Mouse (Mus musculus): ENCODE measurements around the gene Tcf7l2. TPM values are rescaled to one million over a fixed set of nuclear protein-coding genes. Genes with fewer than 3 reads are reported as not detected.

The Tcf7l2 gene
- polyA plus RNA-seq, 1 experiment from 2014 or later = 150 TPM

DNA sequence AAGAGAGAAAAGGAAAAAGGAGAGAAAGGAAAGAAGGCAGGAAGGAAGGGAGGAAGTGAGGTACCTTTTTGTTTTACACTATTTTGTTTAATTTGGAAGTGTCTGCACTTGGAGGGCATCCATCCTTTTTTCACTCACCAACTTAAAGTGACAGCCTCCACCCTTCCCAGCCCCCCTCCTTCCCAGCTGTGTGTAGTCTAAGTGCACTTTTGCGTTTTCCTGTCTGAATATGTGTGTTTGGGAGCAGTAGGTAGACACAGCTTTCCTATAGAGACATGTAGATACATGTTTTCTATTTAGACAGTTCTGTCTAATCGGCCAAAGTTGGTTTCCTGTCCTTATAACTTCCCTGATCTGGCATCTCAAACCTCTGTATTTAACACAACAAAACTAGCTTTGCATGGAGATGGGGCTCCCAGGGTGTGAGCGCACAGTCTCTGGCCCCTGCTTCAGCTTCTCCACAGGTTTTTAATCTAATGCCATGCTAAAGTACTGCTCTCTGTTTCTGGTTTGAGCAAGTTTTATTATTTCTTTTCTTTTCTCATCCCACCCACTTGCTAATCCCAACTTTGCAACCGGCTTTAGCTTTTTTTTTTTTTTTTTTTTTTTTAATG, 154.3 kb downstream of the Tcf7l2 start:
- WGBS = 6% methylated on average over 4 of the region's 4 CpGs
- ATAC-seq (replicated peaks; ENCODE audit: low FRiP score) (no peak), DNase-seq (ENCODE audit: low spot score) (no peak)
- H3K27ac ChIP-seq (ENCODE audit: low read depth, low read length) = peak overlapping the region; percentile 60
- H3K4me1 ChIP-seq (replicated peaks; ENCODE audit: control insufficient read depth, insufficient read depth, low read length) = peaks cover 54% of the 10 kb centered on the region
- H3K27me3 ChIP-seq (ENCODE audit: control insufficient read depth, insufficient read depth, low read length) = peaks cover 3% of the 10 kb centered on the region; the same call in 1 of the 2 replicates
- no peaks in the 10 kb centered on the region for H3K9me3 ChIP-seq (ENCODE audit: control insufficient read depth, low read length)
- H3K36me3 ChIP-seq (ENCODE audit: control insufficient read depth, insufficient read depth, low read length) = no peaks in the 10 kb centered on the region
- peak overlapping the region; percentile 61 for H3K9ac ChIP-seq (ENCODE audit: low read length)
- H3K4me2 ChIP-seq (ENCODE audit: low read depth, low read length, severe bottlenecking) = peak overlapping the region; percentile 55
- H3K4me3 ChIP-seq (ENCODE audit: low read depth, low read length) = peak overlapping the region; percentile 29

DNA sequence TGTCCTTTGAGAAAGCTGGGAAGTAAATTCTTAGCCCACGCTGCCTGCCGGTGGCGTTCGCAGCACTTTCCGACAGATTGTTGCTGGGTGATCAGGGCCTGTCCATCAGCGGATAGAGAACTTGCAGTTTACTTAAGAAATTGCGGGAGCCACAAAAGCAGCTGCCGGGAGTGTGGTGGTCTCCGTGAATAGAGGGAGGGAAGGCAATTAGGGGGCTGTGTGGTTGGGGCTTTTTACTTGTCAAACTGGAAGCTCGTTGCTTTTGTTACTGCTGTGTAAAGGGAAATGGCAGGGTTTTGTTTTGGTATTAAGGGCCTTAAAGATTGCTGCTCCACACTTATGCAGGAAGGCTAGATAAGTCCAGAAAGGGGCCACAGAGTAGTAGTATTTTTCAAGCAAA, 155.0 kb downstream of the Tcf7l2 start:
- H3K4me1 ChIP-seq (replicated peaks; ENCODE audit: control insufficient read depth, insufficient read depth, low read length) = peaks cover 58% of the 10 kb centered on the region
- peak overlapping the region; percentile 55 for H3K4me2 ChIP-seq (ENCODE audit: low read depth, low read length, severe bottlenecking)
- H3K27me3 ChIP-seq (ENCODE audit: control insufficient read depth, insufficient read depth, low read length) = peaks cover 7% of the 10 kb centered on the region
- H3K36me3 ChIP-seq (ENCODE audit: control insufficient read depth, insufficient read depth, low read length) = no peaks in the 10 kb centered on the region
- WGBS = under 1% methylated on average over 10 of the region's 10 CpGs
- peak; percentile 82 for DNase-seq (ENCODE audit: low spot score)
- H3K9ac ChIP-seq (ENCODE audit: low read length) = peak overlapping the region; percentile 9
- peak overlapping the region; percentile 60 for H3K27ac ChIP-seq (ENCODE audit: low read depth, low read length)
- H3K4me3 ChIP-seq (ENCODE audit: low read depth, low read length) = peak overlapping the region; percentile 29
- no peaks in the 10 kb centered on the region for H3K9me3 ChIP-seq (ENCODE audit: control insufficient read depth, low read length)
- ATAC-seq (replicated peaks; ENCODE audit: low FRiP score) = peak; percentile 69

DNA sequence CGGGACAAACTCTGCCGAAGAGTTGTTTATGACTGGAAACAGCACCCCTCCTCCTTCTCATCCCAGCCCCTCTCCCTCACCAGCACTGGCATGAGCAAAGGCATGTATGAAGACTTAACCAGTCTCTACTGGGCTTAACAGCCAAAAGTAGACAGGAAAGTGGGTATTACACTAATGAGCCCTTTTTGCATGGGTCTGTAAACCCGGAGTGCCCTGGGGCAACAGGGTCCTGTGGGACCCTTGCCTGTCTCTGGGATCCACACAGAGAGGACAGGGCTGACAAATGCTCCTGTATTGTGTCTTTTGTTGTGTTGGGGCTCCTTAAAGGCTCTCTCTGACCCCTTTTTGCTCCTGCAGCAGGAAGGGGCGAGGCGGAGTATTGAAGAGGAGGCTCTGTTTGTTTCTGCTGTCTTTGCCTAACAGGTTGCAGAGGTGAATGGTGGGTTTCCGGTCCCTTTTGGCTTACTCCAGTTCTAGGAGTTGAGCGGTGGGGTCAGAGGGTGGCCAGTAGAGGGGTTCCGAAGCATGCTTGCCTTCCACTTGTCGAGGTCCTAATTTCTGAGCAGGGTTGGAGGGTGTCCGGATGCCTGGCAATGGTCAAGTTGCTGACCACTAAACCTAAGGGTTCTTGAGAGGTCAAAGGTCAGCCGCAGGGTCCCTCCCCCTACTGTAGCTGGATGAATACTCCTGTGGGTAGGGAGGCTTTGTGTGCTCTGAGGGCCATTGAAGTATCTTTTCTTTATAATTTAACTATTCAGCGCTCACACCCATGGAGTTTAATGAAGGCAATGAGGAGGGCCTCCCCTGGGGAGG, 161.2 kb downstream of the Tcf7l2 start:
- 42% methylated on average over 12 of the region's 12 CpGs for WGBS
- no peak for ATAC-seq (replicated peaks; ENCODE audit: low FRiP score)
- no peak overlapping the region for H3K9ac ChIP-seq (ENCODE audit: low read length)

DNA sequence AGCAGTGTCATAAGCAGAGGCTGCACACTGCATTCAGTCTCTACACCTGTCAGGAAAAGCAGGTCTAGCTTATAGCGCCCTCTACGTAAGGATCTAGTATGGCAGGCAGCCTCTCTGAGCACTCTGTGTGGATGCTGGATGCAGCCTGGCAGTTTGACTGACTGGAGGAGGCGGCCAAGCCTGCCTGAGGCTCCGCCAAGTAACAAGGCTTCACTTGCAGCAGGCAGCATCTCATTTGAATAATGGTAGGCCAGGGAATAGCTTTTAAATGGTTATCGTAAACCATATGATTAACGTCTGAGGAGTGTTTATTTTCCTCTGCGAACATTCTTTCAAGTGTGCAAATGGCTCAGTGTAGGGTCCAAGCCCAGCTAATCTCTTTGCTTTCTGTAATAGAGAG, 167.4 kb downstream of the Tcf7l2 start:
- ATAC-seq (replicated peaks; ENCODE audit: low FRiP score) (no peak; the same call in 1 of the 2 replicates), DNase-seq (ENCODE audit: low spot score) (no peak)
- H3K9me3 ChIP-seq (ENCODE audit: control insufficient read depth, low read length) = no peaks in the 10 kb centered on the region
- H3K9ac ChIP-seq (ENCODE audit: low read length) = no peak overlapping the region
- peaks cover 7% of the 10 kb centered on the region; the same call in 1 of the 2 replicates for H3K4me1 ChIP-seq (replicated peaks; ENCODE audit: control insufficient read depth, insufficient read depth, low read length)
- 63% methylated on average over 7 of the region's 7 CpGs for WGBS
- no peak overlapping the region for H3K27ac ChIP-seq (ENCODE audit: low read depth, low read length)
- H3K4me3 ChIP-seq (ENCODE audit: low read depth, low read length) = no peak overlapping the region
- peaks cover 3% of the 10 kb centered on the region; the same call in 1 of the 2 replicates for H3K36me3 ChIP-seq (ENCODE audit: control insufficient read depth, insufficient read depth, low read length)
- H3K27me3 ChIP-seq (ENCODE audit: control insufficient read depth, insufficient read depth, low read length) = peaks cover 10% of the 10 kb centered on the region
- H3K4me2 ChIP-seq (ENCODE audit: low read depth, low read length, severe bottlenecking) = no peak overlapping the region

More for the DNA sequence above, 161.2 kb downstream of the Tcf7l2 start:
- Histone ChIP-seq H3K4me2 (ENCODE audit: low read depth, low read length, severe bottlenecking) (no peak overlapping the region), H3K4me1 (replicated peaks; ENCODE audit: control insufficient read depth, insufficient read depth, low read length) (peaks cover 43% of the 10 kb centered on the region), H3K4me3 (ENCODE audit: low read depth, low read length) (no peak overlapping the region), H3K36me3 (ENCODE audit: control insufficient read depth, insufficient read depth, low read length) (no peaks in the 10 kb centered on the region), H3K27ac (ENCODE audit: low read depth, low read length) (no peak overlapping the region), H3K27me3 (ENCODE audit: control insufficient read depth, insufficient read depth, low read length) (peaks cover 16% of the 10 kb centered on the region), H3K9me3 (ENCODE audit: control insufficient read depth, low read length) (no peaks in the 10 kb centered on the region)
- peak; percentile 51 for DNase-seq (ENCODE audit: low spot score)

DNA sequence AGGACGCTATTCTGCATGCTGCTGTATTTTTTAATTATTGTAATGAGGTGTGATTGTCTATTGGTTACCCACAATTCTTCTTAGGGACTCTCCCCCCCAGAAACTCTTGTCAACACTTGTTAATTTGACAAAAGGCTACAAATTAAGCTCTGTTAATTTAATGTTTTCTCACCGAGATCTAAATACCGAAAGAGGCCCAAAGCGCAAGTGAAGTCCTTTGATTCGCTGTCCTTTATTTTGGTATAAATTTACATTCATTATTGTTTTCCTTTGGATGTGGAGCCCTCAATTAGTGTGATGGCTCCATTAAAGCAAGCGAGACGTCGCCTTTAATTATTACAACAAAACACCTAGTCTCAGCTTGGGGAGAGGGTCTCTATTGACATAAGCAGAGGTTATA, 170.3 kb downstream of the Tcf7l2 start:
- no peak overlapping the region for H3K4me3 ChIP-seq (ENCODE audit: low read depth, low read length)
- H3K36me3 ChIP-seq (ENCODE audit: control insufficient read depth, insufficient read depth, low read length) = peaks cover 3% of the 10 kb centered on the region; the same call in 1 of the 2 replicates
- 51% methylated on average over 8 of the region's 8 CpGs for WGBS
- DNase-seq (ENCODE audit: low spot score) (no peak), ATAC-seq (replicated peaks; ENCODE audit: low FRiP score) (no peak; the same call in 1 of the 2 replicates)
- peaks cover 6% of the 10 kb centered on the region for H3K27me3 ChIP-seq (ENCODE audit: control insufficient read depth, insufficient read depth, low read length)
- no peak overlapping the region for H3K4me2 ChIP-seq (ENCODE audit: low read depth, low read length, severe bottlenecking)
- H3K27ac ChIP-seq (ENCODE audit: low read depth, low read length) = no peak overlapping the region
- no peaks in the 10 kb centered on the region for H3K9me3 ChIP-seq (ENCODE audit: control insufficient read depth, low read length)
- no peak overlapping the region for H3K9ac ChIP-seq (ENCODE audit: low read length)
- peaks cover 12% of the 10 kb centered on the region; the same call in 1 of the 2 replicates for H3K4me1 ChIP-seq (replicated peaks; ENCODE audit: control insufficient read depth, insufficient read depth, low read length)

DNA sequence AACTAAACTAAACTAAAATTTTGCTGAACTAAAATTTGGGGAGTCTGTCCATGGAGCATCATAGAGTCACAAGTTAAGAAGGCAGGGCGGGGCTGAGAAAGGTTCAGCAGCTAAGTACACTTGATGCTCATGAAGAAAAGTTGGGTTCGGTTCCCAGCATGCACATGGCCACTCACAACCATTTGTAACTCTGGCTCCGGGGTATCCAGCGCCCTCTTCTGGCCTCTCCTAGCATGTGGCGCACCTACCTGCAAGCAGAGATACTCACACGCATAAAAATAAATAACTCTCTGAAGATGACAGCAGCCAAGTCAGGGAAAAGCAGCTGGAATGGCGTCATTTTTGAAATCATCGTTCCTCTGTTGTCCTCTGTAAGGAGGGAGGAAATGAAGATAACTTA, 171.2 kb downstream of the Tcf7l2 start:
- H3K27ac ChIP-seq (ENCODE audit: low read depth, low read length) = no peak overlapping the region
- 93% methylated on average over 8 of the region's 8 CpGs for WGBS
- H3K4me1 ChIP-seq (replicated peaks; ENCODE audit: control insufficient read depth, insufficient read depth, low read length) = peaks cover 10% of the 10 kb centered on the region; the same call in 1 of the 2 replicates
- H3K9me3 ChIP-seq (ENCODE audit: control insufficient read depth, low read length) = no peaks in the 10 kb centered on the region
- no peak overlapping the region for H3K4me3 ChIP-seq (ENCODE audit: low read depth, low read length)
- H3K27me3 ChIP-seq (ENCODE audit: control insufficient read depth, insufficient read depth, low read length) = peaks cover 6% of the 10 kb centered on the region
- no peak overlapping the region for H3K4me2 ChIP-seq (ENCODE audit: low read depth, low read length, severe bottlenecking)
- ATAC-seq (replicated peaks; ENCODE audit: low FRiP score) (no peak), DNase-seq (ENCODE audit: low spot score) (no peak)
- H3K36me3 ChIP-seq (ENCODE audit: control insufficient read depth, insufficient read depth, low read length) = peaks cover 3% of the 10 kb centered on the region; the same call in 1 of the 2 replicates
- no peak overlapping the region for H3K9ac ChIP-seq (ENCODE audit: low read length)

DNA sequence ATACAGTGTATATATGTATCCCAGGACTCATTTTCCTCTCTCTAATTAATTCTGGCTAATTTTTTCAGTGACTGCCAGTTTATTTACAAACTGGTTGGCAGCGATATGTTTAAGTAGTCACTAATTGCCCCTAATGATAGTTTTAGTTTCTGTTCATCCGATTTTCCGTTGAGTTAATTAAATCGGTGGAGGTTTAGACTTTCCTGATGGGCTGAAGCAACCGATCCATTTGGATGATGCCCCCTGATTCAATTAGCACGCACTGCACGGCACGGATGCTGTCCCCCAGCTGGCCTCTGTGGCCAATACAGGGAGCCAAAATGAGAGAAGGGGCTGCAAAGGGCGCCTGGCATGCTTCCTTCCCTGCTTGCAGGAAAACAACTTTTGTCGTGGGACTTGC, 172.0 kb downstream of the Tcf7l2 start:
- peaks cover 6% of the 10 kb centered on the region for H3K27me3 ChIP-seq (ENCODE audit: control insufficient read depth, insufficient read depth, low read length)
- no peak overlapping the region for H3K27ac ChIP-seq (ENCODE audit: low read depth, low read length)
- no peak for ATAC-seq (replicated peaks; ENCODE audit: low FRiP score)
- no peak overlapping the region for H3K4me3 ChIP-seq (ENCODE audit: low read depth, low read length)
- no peak for DNase-seq (ENCODE audit: low spot score)
- WGBS = 61% methylated on average over 10 of the region's 10 CpGs
- H3K4me1 ChIP-seq (replicated peaks; ENCODE audit: control insufficient read depth, insufficient read depth, low read length) = peaks cover 10% of the 10 kb centered on the region; the same call in 1 of the 2 replicates
- H3K36me3 ChIP-seq (ENCODE audit: control insufficient read depth, insufficient read depth, low read length) = peaks cover 3% of the 10 kb centered on the region; the same call in 1 of the 2 replicates
- no peak overlapping the region for H3K4me2 ChIP-seq (ENCODE audit: low read depth, low read length, severe bottlenecking)
- no peaks in the 10 kb centered on the region for H3K9me3 ChIP-seq (ENCODE audit: control insufficient read depth, low read length)
- no peak overlapping the region for H3K9ac ChIP-seq (ENCODE audit: low read length)

DNA sequence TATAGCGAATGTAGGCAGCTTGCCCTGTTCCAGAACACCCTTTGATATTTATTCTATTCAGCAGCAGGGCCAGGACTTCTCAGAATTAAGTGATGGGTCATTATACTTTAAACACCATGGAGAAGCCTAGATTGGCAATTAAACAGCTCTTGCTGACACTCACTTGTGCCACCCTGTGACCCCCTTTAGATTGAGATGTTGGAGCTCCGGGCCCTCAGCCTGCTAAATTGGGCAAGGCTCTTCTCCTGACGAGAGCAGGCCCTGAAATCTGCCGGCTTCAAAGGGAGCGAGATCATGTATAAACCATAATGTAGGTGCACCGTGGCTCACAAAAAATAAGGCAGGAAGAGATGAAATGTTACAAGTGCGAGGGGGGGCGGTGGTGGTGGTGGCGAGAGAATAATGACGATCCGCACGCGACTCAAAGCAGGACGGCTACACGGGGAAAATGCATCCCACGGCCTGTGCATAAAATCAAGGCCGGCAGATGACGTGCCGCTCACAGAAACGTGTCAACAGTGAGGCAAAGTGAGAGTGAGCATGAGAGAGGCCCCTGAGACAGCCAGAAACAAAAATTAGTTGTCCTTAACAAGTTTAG, 173.1 kb downstream of the Tcf7l2 start:
- H3K4me3 ChIP-seq (ENCODE audit: low read depth, low read length) = no peak overlapping the region
- no peaks in the 10 kb centered on the region for H3K9me3 ChIP-seq (ENCODE audit: control insufficient read depth, low read length)
- no peak overlapping the region for H3K4me2 ChIP-seq (ENCODE audit: low read depth, low read length, severe bottlenecking)
- peaks cover 3% of the 10 kb centered on the region; the same call in 1 of the 2 replicates for H3K36me3 ChIP-seq (ENCODE audit: control insufficient read depth, insufficient read depth, low read length)
- 0 out of 2 replicates have a peak, but pooled peaks have one; percentile 46 for ATAC-seq (replicated peaks; ENCODE audit: low FRiP score)
- H3K27ac ChIP-seq (ENCODE audit: low read depth, low read length) = no peak overlapping the region
- H3K9ac ChIP-seq (ENCODE audit: low read length) = no peak overlapping the region
- peaks cover 10% of the 10 kb centered on the region; the same call in 1 of the 2 replicates for H3K4me1 ChIP-seq (replicated peaks; ENCODE audit: control insufficient read depth, insufficient read depth, low read length)
- H3K27me3 ChIP-seq (ENCODE audit: control insufficient read depth, insufficient read depth, low read length) = peaks cover 2% of the 10 kb centered on the region
- WGBS = 58% methylated on average over 20 of the region's 20 CpGs
- no peak for DNase-seq (ENCODE audit: low spot score)

Measured in forebrain, embryonic 11.5 days (tissue).